Mouse (Mus musculus) macrophage (primary cell): ENCODE measurements around the gene Mphosph9. TPM values are rescaled to one million over a fixed set of nuclear protein-coding genes. Genes with fewer than 3 reads are reported as not detected.

Experiments
- H3K27ac ChIP-seq: fragments of 350-480 bp; formaldehyde crosslinking; 2 replicates; pipeline ENCODE4 v1.9.0; 2021
- H3K36me3 ChIP-seq: fragments of 350-480 bp; formaldehyde crosslinking; 2 replicates; pipeline ENCODE4 v1.9.0; 2021; ENCODE audit errors: inconsistent target
- H3K4me3 ChIP-seq: fragments of 350-480 bp; formaldehyde crosslinking; 2 replicates; pipeline ENCODE4 v1.9.0; 2021; ENCODE audit errors: inconsistent target
- H3K79me2 ChIP-seq: fragments of 350-480 bp; formaldehyde crosslinking; 2 replicates; pipeline ENCODE4 v1.9.0; 2021; ENCODE audit errors: inconsistent target
- WGBS: methylation state at CpG from one replicate; pipeline ENCODE4 v1.1.7; 2026; ENCODE audit warnings: inconsistent platforms; ENCODE audit not compliant: missing documents; 5-methylcytosine and 5-hydroxymethylcytosine counted together
- polyA plus RNA-seq: library from polyadenylated mRNA; stranded (reverse); fragments of 250-400 nt; gene quantifications from 3 replicates; pipeline ENCODE4 v1.2.4, GENCODE M21; 2018; ENCODE audit warnings: inconsistent platforms

The Mphosph9 gene
- polyA plus RNA-seq, 1 experiment from 2014 or later: 1.4 TPM

DNA sequence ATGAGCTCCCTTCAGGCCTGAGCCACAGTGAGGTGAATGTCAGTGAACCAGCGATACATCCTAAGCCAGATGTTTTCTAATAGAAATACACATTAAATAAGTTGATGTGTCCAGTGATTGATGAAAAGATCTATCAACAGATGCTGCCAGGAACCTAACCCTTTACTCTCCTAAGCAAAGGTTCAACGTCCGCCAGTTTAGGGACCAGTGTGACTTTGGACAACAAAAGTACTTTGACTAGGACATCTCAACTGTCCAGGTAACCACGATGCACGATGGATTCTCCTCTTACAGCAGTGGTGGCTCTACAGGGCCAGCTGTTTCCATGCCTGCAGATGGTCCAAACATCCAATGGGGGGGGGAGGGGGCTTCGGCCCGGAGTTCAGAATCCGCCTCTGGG, 83.3 kb downstream of the Mphosph9 start:
- Histone ChIP-seq H3K4me3 (no peak overlapping the region), H3K79me2 (no peaks in the 10 kb centered on the region), H3K36me3 (no peaks in the 10 kb centered on the region), H3K27ac (no peak overlapping the region)
- 93% methylated on average over 5 of the region's 8 CpGs for WGBS

- Histone ChIP-seq H3K27ac (no peak overlapping the region), H3K36me3 (no peaks in the 10 kb centered on the region), H3K4me3 (no peak overlapping the region), H3K79me2 (no peaks in the 10 kb centered on the region)
- 94% methylated on average over 9 of the region's 9 CpGs for WGBS
These were observed 84.4 kb downstream of the Mphosph9 start for GRCm38 (mm10) chr5:124243236-124243901.

- Histone ChIP-seq H3K36me3 (no peaks in the 10 kb centered on the region), H3K4me3 (no peak overlapping the region), H3K79me2 (no peaks in the 10 kb centered on the region), H3K27ac (no peak overlapping the region)
- WGBS: 44% methylated on average over 10 of the region's 10 CpGs
These were observed 85.9 kb downstream of the Mphosph9 start for GRCm38 (mm10) chr5:124241686-124242444.

- Histone ChIP-seq H3K4me3 (no peak overlapping the region), H3K79me2 (no peaks in the 10 kb centered on the region), H3K36me3 (no peaks in the 10 kb centered on the region), H3K27ac (no peak overlapping the region)
- 82% methylated on average over 20 of the region's 22 CpGs for WGBS
These were observed 86.7 kb downstream of the Mphosph9 start for GRCm38 (mm10) chr5:124240841-124241685.

DNA sequence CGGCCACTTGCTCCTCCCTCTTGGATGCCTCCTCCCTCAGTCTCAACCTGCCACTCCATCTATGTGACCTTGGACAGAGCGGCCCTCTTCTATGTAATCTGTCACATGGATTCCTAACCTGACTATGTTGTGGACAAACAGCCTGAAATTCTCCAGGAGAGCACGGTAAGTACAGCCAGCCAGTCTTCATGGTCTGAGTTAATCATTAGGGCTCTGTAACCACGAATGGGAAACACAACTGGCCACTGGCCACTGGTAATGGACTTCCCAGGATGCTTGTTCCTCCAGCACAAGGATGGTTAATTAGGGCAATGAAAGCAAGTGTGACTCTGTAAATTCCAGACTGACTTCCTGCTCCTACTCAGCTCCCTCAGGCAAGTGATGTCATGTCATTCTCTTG, 91.6 kb downstream of the Mphosph9 start:
- no peak overlapping the region for H3K27ac ChIP-seq
- 90% methylated on average over 4 of the region's 4 CpGs for WGBS
- no peaks in the 10 kb centered on the region for H3K36me3 ChIP-seq
- H3K4me3 ChIP-seq: no peak overlapping the region
- H3K79me2 ChIP-seq: no peaks in the 10 kb centered on the region

GRCm38 (mm10) chr5:124234778-124235177, 93.0 kb downstream of the Mphosph9 start:
- WGBS: 92% methylated on average over 6 of the region's 6 CpGs
- Histone ChIP-seq H3K27ac (no peak overlapping the region), H3K4me3 (no peak overlapping the region), H3K36me3 (no peaks in the 10 kb centered on the region), H3K79me2 (no peaks in the 10 kb centered on the region)

DNA sequence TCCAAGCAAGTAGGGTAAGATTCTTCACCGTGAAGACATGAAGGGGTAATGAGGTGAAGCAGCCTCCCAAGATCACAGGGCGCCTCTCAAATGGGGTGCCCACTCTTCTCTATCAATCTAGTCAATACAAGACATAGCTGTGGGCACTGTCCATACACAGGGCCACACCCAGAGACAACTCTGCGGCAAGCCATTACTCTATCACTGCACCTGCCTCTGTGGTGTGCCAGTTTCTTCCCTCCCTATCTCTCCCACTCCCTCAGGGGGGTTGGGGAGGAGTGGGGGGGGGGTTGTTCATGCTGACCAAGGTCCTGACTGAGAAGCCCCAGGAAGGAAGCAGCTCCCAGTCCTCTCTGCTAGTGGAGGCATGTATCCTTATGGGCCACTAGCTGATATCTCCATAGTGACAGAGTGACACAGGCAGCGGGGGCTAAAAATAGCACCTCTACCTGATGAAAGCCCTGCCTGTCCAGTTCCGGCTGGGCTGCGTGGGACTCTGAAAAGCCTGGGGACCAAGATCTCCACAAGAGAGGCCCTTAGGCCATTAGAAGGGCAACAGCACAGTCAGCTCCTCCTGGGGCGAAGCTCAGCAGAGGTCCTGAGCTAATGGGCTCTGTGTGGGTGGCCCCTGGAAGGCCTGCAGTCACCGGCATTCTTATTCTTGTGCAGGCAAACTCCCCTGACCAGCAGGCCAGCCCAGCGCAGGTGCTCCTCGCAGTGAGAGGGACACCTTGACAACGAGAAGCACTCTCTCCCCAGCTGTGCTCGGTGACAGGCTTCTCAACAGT, 93.7 kb downstream of the Mphosph9 start:
- Histone ChIP-seq H3K79me2 (no peaks in the 10 kb centered on the region), H3K36me3 (no peaks in the 10 kb centered on the region), H3K27ac (no peak overlapping the region), H3K4me3 (no peak overlapping the region)
- WGBS: 90% methylated on average over 12 of the region's 12 CpGs

DNA sequence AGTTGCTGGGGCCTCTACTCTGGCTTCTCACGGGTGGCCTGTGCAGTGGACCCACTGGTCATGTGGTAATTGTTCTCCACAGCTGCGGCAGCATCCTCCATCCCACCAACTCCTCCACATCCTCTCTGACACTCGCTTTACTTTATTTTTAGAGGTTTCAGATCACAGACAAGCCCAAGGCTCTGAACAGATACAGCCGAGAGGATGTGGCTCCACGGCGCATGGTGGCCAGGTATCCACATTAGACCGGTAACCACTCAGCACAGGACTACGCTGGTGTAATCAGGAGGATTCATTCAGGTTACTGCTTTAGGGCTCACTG, 94.7 kb downstream of the Mphosph9 start:
- Histone ChIP-seq H3K27ac (no peak overlapping the region), H3K36me3 (no peaks in the 10 kb centered on the region), H3K79me2 (no peaks in the 10 kb centered on the region), H3K4me3 (no peak overlapping the region)
- 80% methylated on average over 8 of the region's 8 CpGs for WGBS

DNA sequence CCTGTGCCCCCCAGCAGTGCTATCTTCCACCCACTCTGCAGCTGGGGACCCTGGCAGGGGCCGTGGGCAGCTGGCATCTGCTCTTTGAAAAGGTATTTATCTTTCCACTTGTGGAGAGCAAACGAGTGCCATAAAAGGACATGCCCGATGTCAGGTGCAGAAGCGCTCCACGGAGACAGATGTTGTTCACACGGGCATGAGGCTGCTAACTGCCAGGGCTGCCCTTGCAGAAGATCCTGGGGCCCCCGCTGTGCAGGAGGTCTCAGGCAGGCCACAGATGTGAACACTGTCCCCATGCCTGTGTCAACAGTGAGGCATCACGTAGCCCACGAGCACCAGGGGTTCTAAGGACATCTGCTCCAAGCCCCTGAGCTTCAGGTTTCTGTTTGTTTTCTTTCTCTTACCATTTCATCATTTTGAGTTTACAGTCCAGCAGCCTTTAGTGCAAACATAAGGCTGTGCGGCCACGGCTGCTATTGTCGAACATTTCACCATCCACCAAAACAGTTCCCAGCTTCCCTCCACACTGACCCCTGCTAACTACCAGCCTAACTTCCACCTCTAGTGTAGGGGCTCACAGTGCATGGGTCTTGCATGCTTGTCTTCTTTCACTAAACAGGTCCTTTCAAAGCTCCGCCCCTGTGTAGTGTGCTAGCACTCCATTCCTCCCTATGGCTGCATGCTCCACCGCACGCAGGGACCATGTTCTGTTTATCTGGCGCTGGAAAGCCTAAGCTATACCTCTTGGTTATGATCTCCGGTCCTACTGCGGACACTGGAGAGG, 95.2 kb downstream of the Mphosph9 start:
- WGBS: 88% methylated on average over 18 of the region's 18 CpGs
- Histone ChIP-seq H3K4me3 (no peak overlapping the region), H3K36me3 (no peaks in the 10 kb centered on the region), H3K79me2 (no peaks in the 10 kb centered on the region), H3K27ac (no peak overlapping the region)

GRCm38 (mm10) chr5:124230461-124230860, 97.3 kb downstream of the Mphosph9 start:
- Histone ChIP-seq H3K79me2 (no peaks in the 10 kb centered on the region), H3K27ac (no peak overlapping the region), H3K36me3 (no peaks in the 10 kb centered on the region), H3K4me3 (no peak overlapping the region)
- WGBS: 75% methylated on average over 9 of the region's 9 CpGs

DNA sequence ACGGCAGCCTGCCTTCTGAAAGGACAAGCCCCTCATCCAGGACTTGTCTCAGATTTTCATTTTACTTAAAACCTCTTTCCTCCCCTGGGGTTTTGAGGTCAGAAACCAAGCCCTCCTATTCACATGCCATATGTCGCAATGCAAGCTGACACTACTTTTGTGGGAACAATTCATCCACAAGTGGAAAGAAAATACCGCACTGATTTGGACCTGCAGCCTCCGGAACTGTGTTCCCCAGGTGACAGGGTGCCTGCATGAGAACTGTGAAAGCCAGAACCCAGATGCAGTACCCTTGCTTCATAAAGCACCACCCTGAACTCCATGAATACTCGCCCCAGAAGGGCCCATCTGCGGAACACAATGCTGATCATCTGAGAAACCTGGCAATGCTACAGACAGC, 100.6 kb downstream of the Mphosph9 start:
- Histone ChIP-seq H3K36me3 (no peaks in the 10 kb centered on the region), H3K27ac (no peak overlapping the region), H3K4me3 (no peak overlapping the region), H3K79me2 (no peaks in the 10 kb centered on the region)
- WGBS: 44% methylated on average over 6 of the region's 6 CpGs

DNA sequence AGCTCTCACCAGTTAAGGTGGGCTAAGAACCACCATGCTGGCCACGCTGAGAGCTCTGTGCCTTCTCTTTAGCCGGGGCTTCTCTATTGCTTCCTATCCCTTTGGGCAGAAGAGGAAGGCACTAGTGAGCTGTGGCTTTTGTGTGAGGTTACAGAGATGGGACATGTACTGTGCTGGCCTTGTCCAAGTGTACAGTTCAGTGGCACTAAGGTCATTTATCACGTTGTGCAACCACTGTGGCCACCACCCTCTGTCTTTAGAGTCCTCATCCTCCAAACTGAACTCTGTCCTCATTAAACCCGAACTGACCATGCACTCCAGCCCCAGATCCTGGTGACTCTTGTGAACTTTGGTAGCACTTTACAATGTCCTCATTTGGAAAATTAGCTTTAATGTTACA, 101.3 kb downstream of the Mphosph9 start:
- Histone ChIP-seq H3K36me3 (no peaks in the 10 kb centered on the region), H3K27ac (no peak overlapping the region), H3K79me2 (no peaks in the 10 kb centered on the region), H3K4me3 (no peak overlapping the region)
- WGBS: 14% methylated on average over 4 of the region's 4 CpGs

- H3K79me2 ChIP-seq: no peaks in the 10 kb centered on the region
- H3K27ac ChIP-seq: no peak overlapping the region
- no peaks in the 10 kb centered on the region for H3K36me3 ChIP-seq
- WGBS: 91% methylated on average over 7 of the region's 7 CpGs
- no peak overlapping the region for H3K4me3 ChIP-seq
These were observed 101.9 kb downstream of the Mphosph9 start for GRCm38 (mm10) chr5:124225891-124226290.
